Mouse (Mus musculus) cerebellum, adult 9-11 months (tissue): ENCODE measurements around the gene Poc1b.
A peak's percentile ranks its signal among the peaks of the same experiment; 100 is the strongest.

Experiments
- DNase-seq: peaks from one replicate; pipeline ENCODE4 v3.0.0; 2022

Gene Poc1b

DNA sequence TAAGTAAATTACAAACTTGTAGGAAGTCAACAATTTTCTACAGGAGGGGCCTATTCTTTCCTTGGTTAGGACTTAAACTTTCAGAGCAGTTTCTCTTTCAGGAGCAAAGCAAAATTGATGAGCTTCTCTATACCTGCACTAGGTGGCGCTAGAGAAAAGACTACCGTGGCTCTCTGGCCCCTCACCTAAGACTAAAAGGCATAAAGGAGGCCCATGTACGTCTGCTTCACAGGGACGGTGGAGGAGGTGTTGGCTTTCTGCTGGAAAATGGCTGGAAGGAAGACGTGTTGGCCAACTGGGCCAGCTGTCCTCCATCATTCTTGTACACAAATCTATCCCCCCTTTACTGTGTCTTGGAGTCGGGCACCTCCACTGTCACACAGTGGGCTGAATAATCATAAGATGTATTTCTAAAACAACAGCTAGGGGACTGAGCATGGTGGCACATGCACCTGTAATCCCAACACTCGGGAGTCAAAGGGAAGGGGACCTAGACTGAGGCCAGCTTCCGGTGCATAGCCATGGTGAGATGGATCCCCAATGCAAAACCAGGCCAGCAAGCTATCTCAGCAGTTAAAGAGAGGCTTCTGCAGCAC is 55.2 kb downstream of the Poc1b start:
- DNase-seq = no peak

DNA sequence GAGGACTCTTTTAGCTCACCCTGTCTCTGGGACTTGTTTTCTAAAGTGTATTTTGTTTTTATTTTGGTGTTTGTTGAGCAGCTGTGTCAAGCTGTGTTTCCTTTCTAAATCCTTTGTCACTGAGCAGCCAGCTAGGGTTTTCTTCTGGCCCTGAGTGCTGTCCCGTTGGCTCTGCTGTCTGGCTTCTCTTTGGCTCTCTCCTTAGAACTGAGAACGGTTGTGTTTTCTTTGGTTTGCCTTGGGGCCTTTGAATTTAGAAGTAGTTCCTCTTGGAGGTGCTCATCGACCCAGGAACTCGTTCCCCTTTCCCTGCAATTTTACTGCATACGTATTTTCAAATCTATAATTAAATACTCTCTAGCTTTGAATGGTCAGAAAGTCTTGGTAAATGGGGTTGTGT is 56.2 kb downstream of the Poc1b start:
- DNase-seq = no peak

DNA sequence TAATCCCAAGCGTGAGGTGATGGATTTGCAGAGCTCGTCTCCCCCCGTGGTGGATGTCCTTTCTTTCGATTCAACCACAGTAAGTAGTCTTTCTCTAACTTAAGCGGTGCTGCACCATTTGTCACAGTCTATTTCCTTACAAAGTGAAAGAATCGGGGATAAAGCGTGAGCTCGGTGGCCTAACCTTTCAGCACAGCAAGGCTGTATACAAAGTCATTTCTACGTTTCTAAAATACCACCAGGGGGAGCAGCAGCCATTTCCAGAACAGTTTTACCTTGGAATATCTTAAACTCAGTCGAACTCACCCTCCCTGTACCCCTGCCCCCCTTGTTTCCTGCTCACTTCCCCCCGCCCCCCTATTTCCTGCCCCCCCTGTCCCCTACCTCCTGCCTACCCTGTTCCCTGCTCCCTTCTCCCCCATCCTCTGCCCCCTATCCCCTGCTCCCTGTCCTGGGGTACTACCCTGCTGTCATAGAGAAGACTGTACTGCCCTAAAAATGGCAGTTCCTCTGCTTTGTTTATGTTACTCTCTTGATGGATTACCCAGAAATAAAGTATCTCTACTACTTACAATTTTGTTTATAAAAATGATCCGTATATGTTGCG is 58.1 kb downstream of the Poc1b start:
- no peak for DNase-seq

- no peak for DNase-seq
Measured at GRCm38 (mm10) chr10:99165751-99166282, 59.0 kb downstream of the Poc1b start.

GRCm38 (mm10) chr10:99166392-99166791 is 59.6 kb downstream of the Poc1b start:
- no peak for DNase-seq

- no peak for DNase-seq
Measured at GRCm38 (mm10) chr10:99168404-99168803, 61.6 kb downstream of the Poc1b start.

DNA sequence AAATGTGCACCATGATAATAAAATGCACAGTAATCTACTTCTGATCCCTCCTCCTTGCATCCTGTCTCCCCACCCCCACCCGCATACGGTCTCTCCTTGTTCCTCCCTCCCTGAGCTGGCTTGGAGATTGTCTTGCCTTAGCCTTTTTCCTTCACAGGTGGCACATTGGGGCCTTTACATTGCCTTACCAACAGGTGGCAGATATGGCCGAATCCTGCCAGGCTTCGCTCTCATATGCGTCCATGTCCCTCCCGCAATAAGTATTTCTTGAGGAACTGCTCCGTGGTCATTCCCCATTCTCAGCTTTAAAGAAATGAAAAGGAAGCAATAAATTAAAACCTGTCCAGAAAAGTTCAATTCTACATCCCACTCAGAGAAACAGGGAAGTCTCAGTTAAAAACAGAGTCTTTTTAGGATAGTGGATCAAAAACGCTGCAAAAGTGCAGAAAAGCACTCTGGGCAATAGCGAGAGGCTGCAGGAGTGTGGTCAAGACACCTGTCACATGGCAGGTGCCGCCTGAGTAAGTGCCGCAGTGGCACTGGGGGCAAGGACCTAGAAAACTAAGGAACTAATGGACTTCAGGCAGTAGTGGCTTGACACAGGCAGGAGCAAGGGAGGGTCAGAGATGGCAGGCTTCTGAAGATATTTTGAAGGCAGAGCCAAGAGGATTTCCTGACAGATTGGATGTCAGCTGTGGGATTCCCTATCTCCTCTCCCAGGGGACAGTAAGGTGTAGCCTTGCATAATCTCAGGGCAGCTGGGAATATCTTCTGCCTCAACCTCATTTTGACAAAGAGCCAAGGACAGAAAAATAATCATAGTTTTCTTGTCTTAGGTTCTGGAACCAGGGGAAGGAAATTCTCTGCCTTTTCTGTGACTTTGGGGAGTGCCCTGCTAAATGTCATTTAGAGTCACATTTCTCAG is 62.3 kb downstream of the Poc1b start:
- peak; percentile 61 for DNase-seq

- DNase-seq = no peak
Measured at GRCm38 (mm10) chr10:99169765-99170129, 62.9 kb downstream of the Poc1b start.

GRCm38 (mm10) chr10:99171961-99172497 is 65.2 kb downstream of the Poc1b start:
- DNase-seq = no peak

GRCm38 (mm10) chr10:99172906-99173507 is 66.2 kb downstream of the Poc1b start:
- DNase-seq = no peak

DNA sequence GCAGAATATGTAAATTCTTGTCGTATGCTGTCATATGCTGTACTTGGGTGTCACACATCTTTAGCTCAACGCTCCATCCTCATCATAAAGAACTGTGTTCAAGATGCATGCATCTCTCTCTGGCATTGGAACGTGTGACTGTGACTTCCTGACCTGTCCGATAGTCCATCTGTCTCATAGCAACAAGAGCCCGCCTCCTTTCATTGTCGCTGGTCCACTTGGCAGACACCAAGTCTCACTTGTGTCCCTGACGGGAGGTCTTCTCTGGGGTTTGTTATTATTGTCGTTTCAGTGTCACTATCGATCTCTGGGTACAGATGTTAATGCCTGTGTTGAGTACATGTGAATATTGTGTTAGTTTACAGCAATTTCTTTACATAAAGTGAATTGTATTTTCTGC is 70.1 kb downstream of the Poc1b start:
- no peak for DNase-seq

GRCm38 (mm10) chr10:99178118-99178517 is 71.3 kb downstream of the Poc1b start:
- no peak for DNase-seq

DNA sequence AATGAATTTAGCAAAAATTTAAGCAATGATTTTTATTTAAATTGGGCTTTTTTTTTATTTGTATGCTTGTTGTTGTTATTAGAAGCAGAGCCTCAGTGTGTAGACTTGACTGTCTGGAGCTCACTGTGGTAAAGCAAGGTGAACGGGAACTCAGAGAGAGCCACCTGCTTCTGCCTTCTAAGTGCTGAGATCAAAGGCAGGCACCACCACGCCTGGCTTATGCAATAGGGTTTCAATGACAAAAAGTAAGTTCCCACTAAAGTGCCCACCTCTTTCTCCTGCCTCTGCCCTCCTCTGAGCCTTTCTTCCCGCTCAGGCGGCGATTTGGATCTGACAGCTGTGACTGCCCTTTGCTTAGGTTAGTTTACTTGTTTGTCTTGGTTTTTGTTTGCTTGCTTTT is 72.3 kb downstream of the Poc1b start:
- no peak for DNase-seq

DNA sequence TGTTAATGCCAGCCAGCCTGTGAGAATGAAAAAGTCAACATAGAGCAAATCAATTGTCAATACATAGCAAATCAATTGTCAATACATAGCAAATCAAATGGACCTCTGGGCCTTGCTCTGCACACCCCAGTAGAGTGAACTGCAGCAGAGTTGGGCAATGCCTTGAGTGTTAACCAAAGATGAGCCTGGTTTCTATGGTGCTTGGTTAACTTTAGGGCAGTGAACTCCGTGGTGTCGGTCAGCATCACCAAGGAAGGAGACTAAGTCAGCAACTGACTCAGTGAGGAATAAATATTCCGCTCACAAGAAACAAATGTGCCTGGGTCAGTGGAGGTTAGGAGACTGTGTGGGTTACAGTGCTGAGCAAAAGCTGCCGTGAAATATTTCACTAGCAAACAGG is 72.7 kb downstream of the Poc1b start:
- no peak for DNase-seq

DNA sequence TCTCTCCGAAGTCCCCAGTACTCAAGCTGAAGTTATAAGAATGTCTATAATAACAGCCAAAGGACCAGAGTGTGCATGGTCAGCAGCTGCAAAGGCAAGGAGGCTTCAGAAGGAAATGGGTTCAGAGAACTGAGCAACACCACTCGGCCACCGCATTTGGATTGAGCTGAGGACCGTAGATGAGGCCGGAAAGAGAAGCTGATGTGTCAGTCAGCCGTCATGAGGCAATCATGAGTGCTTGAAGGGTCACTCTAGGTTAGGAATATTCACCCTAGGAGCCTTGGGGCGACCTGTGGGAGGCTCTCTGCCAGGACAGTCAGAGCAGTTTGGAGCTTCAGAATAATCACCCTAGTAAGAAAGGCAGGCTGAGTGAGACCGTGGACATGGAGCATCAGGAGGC is 74.7 kb downstream of the Poc1b start:
- no peak for DNase-seq

- no peak for DNase-seq
Measured at GRCm38 (mm10) chr10:99182107-99182506, 75.3 kb downstream of the Poc1b start.

DNA sequence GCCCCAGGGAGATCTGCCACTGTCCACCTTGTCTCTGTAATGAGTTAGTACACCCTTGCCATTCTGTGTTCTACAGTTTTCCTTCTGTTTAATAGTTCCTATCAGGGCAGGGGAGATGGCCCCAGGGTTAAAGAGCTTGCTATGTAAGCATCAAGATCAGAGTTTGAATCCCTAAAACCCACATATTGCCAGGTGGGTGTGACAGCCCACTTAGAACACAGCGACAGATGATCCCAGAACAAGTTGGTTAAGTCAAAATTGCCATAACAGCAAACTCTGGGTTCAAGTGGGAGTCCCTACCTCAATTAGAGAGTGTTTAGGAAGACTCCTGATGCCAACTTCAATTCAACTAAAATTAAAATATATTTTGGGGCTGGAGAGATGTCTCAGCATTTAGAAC is 81.3 kb downstream of the Poc1b start:
- no peak for DNase-seq

- no peak for DNase-seq
Measured at GRCm38 (mm10) chr10:99188656-99189603, 82.1 kb downstream of the Poc1b start.

DNA sequence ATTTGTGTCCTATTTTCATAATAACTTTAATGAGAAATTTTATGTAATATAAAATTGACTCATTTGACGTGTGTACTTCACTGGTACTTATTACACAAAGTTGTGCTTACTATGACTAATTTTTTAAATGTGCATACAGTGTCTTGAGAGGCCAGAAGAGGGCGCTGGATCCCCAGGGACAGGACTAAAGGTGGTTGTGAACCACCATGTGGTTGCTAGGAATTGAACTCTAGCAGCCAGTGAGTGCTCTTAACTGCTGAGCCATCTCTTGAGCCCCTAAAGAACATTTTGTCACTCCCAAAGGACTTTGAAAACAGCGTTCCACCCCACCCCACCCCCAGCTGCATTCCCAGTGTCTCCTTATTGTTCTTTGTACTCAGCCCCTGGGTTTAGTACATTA is 84.0 kb downstream of the Poc1b start:
- peak; percentile 12 for DNase-seq

DNA sequence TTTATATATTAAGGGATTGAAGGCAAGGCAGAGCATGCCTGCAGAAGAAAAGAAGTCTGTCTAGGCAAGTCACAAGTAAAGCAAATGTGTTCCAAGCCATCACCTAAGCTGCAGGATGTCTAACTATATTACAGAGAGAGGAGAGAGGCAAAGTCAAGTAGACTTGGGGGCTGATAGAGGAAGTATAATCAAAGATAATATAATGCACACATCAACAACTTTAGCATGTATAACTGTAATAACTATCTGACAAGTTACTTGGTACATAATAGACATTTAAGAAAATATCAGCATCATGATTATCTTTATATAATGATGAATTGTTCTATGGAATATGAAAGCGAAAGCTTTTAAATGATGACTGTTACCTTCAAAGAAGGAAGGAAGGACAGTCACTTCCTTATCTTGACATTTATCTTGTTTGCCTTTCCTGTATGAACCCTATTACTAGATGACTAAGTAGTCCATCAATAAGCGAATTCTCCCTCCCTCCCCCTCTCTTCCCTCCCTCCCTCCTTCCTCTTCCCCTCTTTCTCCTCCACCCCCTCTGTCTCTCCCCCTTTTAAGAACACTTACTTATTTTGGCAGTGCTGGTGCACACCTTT is 87.7 kb downstream of the Poc1b start:
- DNase-seq = no peak

DNA sequence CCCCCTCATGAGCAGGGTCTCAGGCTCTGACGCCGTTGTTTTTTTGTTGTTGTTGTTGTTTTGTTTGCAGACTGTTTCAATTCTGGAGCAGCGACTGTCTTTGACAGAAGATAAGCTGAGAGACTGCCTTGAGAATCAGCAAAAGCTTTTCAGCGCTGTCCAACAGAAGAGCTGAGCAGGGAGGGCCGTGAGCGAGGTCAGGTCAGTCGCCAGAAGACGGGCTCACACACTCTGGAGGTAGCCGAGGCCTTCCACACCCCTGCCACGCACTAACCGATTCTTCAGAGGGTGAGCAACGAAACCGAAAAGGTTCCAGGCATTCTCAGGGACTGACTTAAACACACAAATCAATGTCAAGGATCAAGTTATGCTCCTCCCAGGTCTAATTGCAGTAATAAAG is 89.7 kb downstream of the Poc1b start:
- no peak for DNase-seq

GRCm38 (mm10) chr10:99197125-99197524 is 90.3 kb downstream of the Poc1b start:
- DNase-seq = no peak
